Mouse (Mus musculus) ovary, postnatal 14 days (tissue): ENCODE data around the gene Rasa4.
A peak's percentile ranks its signal among the peaks of the same experiment; 100 is the strongest.
"Not testable (repeated sequence)": the region's sequence is repeated elsewhere in the genome, so short reads cannot be mapped to it uniquely, and the experiment has no call there.

Source experiments
- DNase-seq: peaks from one replicate; pipeline ENCODE4 v3.0.0; 2022; ENCODE audit warnings: low spot score

Gene Rasa4

GRCm38 (mm10) chr5:136083669-136084107 is at the start of gene Rasa4:
Rasa4 (plus strand) TSS chr5:136083916.
- peak; percentile 77 for DNase-seq

DNA sequence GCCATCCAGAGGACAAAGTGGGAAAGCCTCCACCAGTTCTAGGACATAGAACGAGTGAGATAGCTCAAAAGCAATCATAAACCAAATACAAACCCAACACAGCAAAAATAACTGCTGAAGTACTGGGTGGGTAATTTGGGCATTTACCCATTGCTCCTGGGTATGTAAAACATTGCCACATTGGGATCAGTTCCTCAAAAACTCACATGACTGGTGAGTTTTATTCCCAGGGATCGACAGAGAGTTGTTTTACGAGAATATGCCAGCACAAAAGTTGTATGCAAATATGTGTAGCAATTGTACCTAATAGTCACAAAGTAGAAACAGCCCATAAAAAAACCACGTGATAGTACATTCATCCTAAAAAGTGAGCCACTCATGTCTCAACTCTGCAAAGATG is 48.8 kb upstream of the Rasa4 start:
- DNase-seq: no peak

GRCm38 (mm10) chr5:136035285-136035684 is 48.4 kb upstream of the Rasa4 start:
- DNase-seq: no peak

GRCm38 (mm10) chr5:136036667-136037066 is 47.0 kb upstream of the Rasa4 start:
- no peak for DNase-seq

- no peak for DNase-seq
Observed at GRCm38 (mm10) chr5:136038258-136039214, 45.2 kb upstream of the Rasa4 start, which contains the start of gene Upk3b. Upk3b (plus strand) TSS chr5:136038496.

GRCm38 (mm10) chr5:136040210-136040609 is 43.5 kb upstream of the Rasa4 start:
- DNase-seq: no peak

- no peak for DNase-seq
Observed at GRCm38 (mm10) chr5:136041260-136041659, 42.5 kb upstream of the Rasa4 start.

DNA sequence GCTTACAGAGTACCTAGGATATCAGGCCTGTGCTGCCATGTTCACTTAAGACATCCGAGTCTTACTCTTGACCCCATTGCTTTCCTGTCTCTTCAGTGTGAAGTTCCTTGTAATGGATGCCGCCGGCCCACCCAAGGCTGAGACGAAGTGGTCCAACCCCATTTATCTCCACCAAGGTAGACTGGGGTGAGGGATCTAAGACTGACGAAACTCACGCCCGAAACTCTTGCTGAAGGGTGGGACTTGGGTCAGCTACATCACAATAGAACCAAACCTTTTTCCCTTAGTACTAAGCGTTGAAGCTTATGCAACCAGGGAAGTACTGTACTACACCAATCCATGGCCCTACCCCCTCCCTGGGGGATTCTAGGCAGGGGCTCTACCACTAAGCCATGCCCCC is 42.0 kb upstream of the Rasa4 start:
- DNase-seq: no peak

DNA sequence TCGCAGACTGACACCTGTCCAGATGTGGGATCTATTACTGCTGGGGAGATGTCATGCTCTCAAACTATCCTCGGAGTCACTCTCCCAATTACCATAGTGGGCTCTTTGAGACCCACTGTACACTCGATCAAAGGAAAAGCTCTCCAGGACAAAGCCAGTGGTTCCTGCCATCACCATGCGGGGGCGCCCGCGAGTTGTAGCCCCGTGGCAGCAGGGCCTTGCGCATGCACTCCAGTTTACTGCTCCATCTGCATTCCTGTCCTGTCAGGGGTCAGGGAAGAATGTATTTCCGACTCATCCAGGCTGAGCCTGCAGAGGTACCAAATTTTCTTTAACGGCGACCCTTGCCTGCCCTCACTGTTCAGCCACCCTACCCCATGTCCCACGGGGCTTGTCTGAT is 38.9 kb upstream of the Rasa4 start:
- DNase-seq: no peak

DNA sequence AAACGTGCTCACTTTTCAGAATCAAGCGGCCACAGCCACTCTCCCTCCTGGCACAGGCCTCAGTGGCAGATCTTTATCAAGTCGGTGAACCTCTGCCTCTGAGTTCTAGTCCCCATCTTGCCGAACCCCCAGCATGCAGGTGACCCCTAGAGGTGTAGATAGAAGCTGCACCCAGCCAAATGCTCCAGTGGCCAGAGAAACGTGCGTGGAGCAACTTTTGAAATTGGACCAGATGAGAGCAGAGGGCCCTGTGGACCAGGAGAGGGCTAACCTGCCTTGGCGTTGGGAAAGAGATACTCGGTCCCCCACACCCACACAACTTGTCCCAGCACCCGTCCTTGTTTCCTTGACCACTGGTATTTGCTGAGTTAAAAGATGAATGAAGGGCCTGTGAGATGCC is 38.3 kb upstream of the Rasa4 start:
- no peak for DNase-seq

GRCm38 (mm10) chr5:136045987-136046386 is 37.7 kb upstream of the Rasa4 start:
- DNase-seq: peak; percentile 88

- not testable (repeated sequence) for DNase-seq
Observed at GRCm38 (mm10) chr5:136048541-136048940, 35.2 kb upstream of the Rasa4 start.

- no peak for DNase-seq
Observed at GRCm38 (mm10) chr5:136049926-136050325, 33.8 kb upstream of the Rasa4 start.

DNA sequence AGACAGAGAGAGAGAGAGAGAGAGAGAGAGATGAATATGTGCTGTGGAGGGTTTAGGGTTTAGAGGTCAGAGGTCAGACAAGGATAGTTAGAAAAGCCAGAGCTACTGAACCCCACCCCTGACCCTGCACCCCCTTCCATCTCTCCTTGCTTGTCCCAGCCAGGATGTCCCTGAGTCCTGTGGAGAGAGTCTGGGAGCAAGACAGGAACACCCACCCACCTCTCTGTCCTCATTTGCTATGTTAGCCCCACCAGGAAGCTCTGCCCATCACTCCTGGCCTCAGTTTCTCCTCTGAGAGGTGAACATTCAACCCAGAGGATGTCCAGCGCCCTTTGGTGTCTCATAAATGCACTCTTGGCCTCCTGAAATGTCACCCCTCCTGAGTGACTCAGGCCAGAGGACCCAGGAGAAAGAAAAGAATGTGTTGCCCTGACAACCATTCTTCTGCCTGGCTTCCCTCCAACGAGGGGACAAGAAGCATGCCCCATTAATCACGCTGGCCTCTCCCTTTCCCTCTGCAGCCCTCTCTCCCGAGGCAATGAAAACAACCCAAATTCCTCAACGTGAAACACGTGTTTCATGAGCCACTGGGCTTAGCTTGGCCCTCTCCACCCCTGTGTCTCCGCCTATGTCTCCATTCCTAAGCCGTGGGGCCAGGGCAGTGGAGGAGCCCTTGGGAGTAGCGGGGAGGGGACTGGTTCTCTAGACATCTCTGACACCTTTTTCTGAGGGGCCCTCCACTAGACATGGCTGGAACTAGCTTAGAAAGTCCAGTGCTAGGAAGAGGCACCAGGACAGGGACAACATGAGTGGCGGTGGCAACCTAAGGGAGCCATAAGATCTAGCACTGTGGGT is 32.3 kb upstream of the Rasa4 start:
- peak; percentile 66 for DNase-seq

- no peak for DNase-seq
Observed at GRCm38 (mm10) chr5:136052861-136053655, 30.7 kb upstream of the Rasa4 start.

GRCm38 (mm10) chr5:136054301-136055077 is 29.2 kb upstream of the Rasa4 start, which contains the start of gene Upk3bl:
Upk3bl (plus strand) TSS chr5:136054492.
- no peak for DNase-seq

- no peak for DNase-seq
Observed at GRCm38 (mm10) chr5:136056062-136056461, 27.7 kb upstream of the Rasa4 start.

GRCm38 (mm10) chr5:136057085-136057484 is 26.6 kb upstream of the Rasa4 start:
- DNase-seq: no peak

- DNase-seq: peak; percentile 85
Observed at GRCm38 (mm10) chr5:136061567-136061966, 22.1 kb upstream of the Rasa4 start.

DNA sequence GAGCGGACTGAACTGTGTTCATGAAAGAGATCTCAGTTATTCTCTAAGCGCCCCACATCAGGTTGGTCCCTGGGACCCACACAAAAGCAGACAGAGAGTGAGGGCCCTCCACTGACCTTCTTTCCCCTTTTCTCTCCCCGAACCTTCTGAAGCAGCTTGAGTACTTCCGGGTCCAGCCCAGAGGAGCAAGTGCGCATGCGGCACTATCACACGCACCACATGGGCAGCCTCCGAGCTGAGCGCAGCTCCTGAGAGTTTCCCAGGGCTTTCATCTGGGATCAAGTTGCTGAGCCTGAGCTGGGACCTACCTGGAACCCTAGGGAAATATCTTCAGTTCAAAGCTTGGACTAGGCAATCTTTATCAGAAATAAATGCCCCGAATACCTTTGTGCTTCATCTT is 19.8 kb upstream of the Rasa4 start:
- no peak for DNase-seq
